Mouse (Mus musculus): ENCODE results near the gene Lypd6b. TPM values are rescaled to one million over a fixed set of nuclear protein-coding genes. Genes with fewer than 3 reads are reported as not detected.

The Lypd6b gene
- polyA plus RNA-seq, 1 experiment = 10.7 TPM

- H3K4me1 ChIP-seq (ENCODE audit: control insufficient read depth, insufficient read depth, low read length) = no peaks in the 10 kb centered on the region
- no peak overlapping the region for H3K27ac ChIP-seq (ENCODE audit: insufficient read depth, low read length)
- H3K4me3 ChIP-seq (replicated peaks; ENCODE audit: insufficient read depth, low read depth, low read length) = no peak overlapping the region
- no peak for DNase-seq
- no peak for TF ChIP-seq POLR2A (IDR thresholded peaks at IDR 0.05; ENCODE audit: borderline replicate concordance, insufficient read depth, low read length)
- no peak for TF ChIP-seq CTCF (IDR thresholded peaks at IDR 0.05; ENCODE audit: borderline replicate concordance, insufficient read depth, low read depth, low read length)
- H3K27me3 ChIP-seq (ENCODE audit: control insufficient read depth, insufficient read depth, low read length) = no peaks in the 10 kb centered on the region
- 45% methylated on average over 1 of the region's 1 CpGs for WGBS
These were observed 209.7 kb downstream of the Lypd6b start for GRCm38 (mm10) chr2:49997216-49997615.

Other genes starting within 250 kb of the Lypd6b start
- gene Kif5c, start 168.4 kb upstream of the Lypd6b start, polyA plus RNA-seq (2012; rRNA removed) = 257 and 291 TPM in 2 replicates

Measured in cerebellum, adult 2 months (tissue).